Mouse (Mus musculus) heart, adult 2 months (tissue): ENCODE measurements around the gene Slk. TPM values are rescaled to one million over a fixed set of nuclear protein-coding genes. Genes with fewer than 3 reads are reported as not detected.

Source experiments
- DNase-seq, 2 experiments: peaks; one replicate each; pipeline ENCODE4 v3.0.0; 2021
- H3K27ac ChIP-seq: fragments of 200-600 bp; 2 replicates; pipeline ENCODE4 v1.8.1; 2022
- H3K27me3 ChIP-seq: fragments of 200-500 bp; 2 replicates; pipeline ENCODE4 v1.6.1; 2012; ENCODE audit warnings: mild to moderate bottlenecking, low read length, inconsistent platforms, mixed read lengths; ENCODE audit not compliant: control insufficient read depth, insufficient read depth
- H3K36me3 ChIP-seq: fragments of 200-500 bp; 2 replicates; pipeline ENCODE4 v1.6.1; 2012; ENCODE audit warnings: low read length, inconsistent platforms; ENCODE audit not compliant: control insufficient read depth, insufficient read depth
- H3K4me1 ChIP-seq: fragments of 200-500 bp; 2 replicates; pipeline ENCODE4 v1.6.1; 2011; ENCODE audit warnings: low read length; ENCODE audit not compliant: control insufficient read depth, insufficient read depth
- H3K4me3 ChIP-seq: fragments of 200-600 bp; 2 replicates; pipeline ENCODE4 v1.8.1; 2022
- H3K79me2 ChIP-seq: fragments of 200-500 bp; replicated peaks from 2 replicates; pipeline ENCODE4 v1.6.1; 2012; ENCODE audit warnings: mild to moderate bottlenecking, inconsistent platforms, low read length, moderate library complexity, mixed read lengths; ENCODE audit not compliant: control insufficient read depth, insufficient read depth
- H3K9ac ChIP-seq: fragments of 200-500 bp; 2 replicates; pipeline ENCODE4 v1.6.1; 2012; ENCODE audit warnings: low read depth, mild to moderate bottlenecking, control low read depth, inconsistent platforms, low read length, mixed read lengths
- CTCF ChIP-seq: fragments of 200-600 bp; IDR thresholded peaks from 2 replicates; pipeline ENCODE4 v1.8.1; 2022; ENCODE audit warnings: antibody characterized with exemption, mild to moderate bottlenecking, moderate library complexity
- EP300 ChIP-seq: fragments of 200-500 bp; IDR thresholded peaks from 2 replicates; pipeline ENCODE4 v1.6.1; 2011; ENCODE audit warnings: low read depth, low read length, control low read depth; ENCODE audit not compliant: insufficient read depth
- POLR2A ChIP-seq: fragments of 200-500 bp; IDR thresholded peaks from 2 replicates; pipeline ENCODE4 v1.6.1; 2011; ENCODE audit warnings: mild to moderate bottlenecking, low read depth, low read length, control low read depth; ENCODE audit not compliant: insufficient read depth
- WGBS: fragments of 180-500 bp; shearing (Covaris S2); methylation state at CpG from one replicate; pipeline ENCODE4 v1.1.7; 2018; 5-methylcytosine and 5-hydroxymethylcytosine counted together
- intact Hi-C: fragments of 180-260 bp; cut with DNase I; formaldehyde crosslinking; loops from one replicate; pipeline ENCODE4 v1.15.1; 2025
- polyA plus RNA-seq: library from polyadenylated mRNA; depleted of rRNA; stranded (reverse); fragments of >200 nt; gene quantifications from 2 replicates; pipeline ENCODE4 v1.2.3, GENCODE M21; 2012
- total RNA-seq, 2 experiments: library from RNA; stranded (reverse); gene quantifications; 2 replicates each; pipeline ENCODE4 v1.2.3; 2021

Gene Slk
- total and polyA plus RNA-seq, 3 experiments, result 14.4 to 95.3 (median 83.8) TPM

- DNase-seq, result no peak
- Histone ChIP-seq H3K36me3 (peaks cover 20% of the 10 kb centered on the region), H3K4me1 (peaks cover 2% of the 10 kb centered on the region), H3K9ac (no peak overlapping the region), H3K27me3 (no peaks in the 10 kb centered on the region), H3K27ac (no peak overlapping the region), H3K79me2 (0 out of 2 replicates have a peak, but pooled peaks cover 1% of the 10 kb centered on the region), H3K4me3 (no peak overlapping the region)
- TF ChIP-seq CTCF (no peak), POLR2A (no peak), EP300 (no peak)
- 43% methylated on average over 5 of the region's 5 CpGs for WGBS
- intact Hi-C loops, result no loop called here
Observed at GRCm38 (mm10) chr19:47630381-47630780, 50.9 kb downstream of the Slk start.

DNA sequence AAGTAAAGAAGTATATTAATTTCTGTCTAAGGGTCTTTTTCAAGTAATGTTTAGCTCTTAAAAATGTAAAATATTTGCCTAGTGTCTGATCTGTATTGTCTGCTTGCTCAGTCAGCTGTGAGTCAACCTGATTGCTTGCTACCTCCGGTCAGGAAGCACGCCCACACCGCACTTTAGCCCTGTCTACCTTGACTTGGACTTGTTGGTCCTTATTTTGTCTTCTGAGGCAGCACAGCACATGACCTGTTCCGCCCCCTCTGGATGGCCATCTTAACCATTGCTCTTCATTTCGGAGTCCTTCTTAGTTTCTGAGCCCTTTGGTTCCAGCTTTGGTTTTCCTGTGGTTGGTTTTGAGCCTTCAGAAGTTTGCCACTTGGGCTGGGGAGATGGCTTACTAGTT lies 52.3 kb downstream of the Slk start:
- H3K79me2 ChIP-seq, result 0 out of 2 replicates have a peak, but pooled peaks cover 1% of the 10 kb centered on the region
- intact Hi-C loops, result no loop called here
- H3K36me3 ChIP-seq, result peaks cover 14% of the 10 kb centered on the region
- peaks cover 2% of the 10 kb centered on the region for H3K4me1 ChIP-seq
- no peaks in the 10 kb centered on the region for H3K27me3 ChIP-seq
- H3K27ac ChIP-seq, result no peak overlapping the region
- no peak for DNase-seq
- no peak overlapping the region for H3K9ac ChIP-seq
- no peak for TF ChIP-seq POLR2A
- TF ChIP-seq CTCF, result no peak
- no peak for TF ChIP-seq EP300
- 95% methylated on average over 5 of the region's 5 CpGs for WGBS
- H3K4me3 ChIP-seq, result no peak overlapping the region

GRCm38 (mm10) chr19:47635380-47635779 lies 55.9 kb downstream of the Slk start:
- H3K4me1 ChIP-seq, result no peaks in the 10 kb centered on the region; the same call in 1 of the 2 replicates
- TF ChIP-seq POLR2A, result no peak
- TF ChIP-seq CTCF, result no peak
- no peak for TF ChIP-seq EP300
- 93% methylated on average over 4 of the region's 4 CpGs for WGBS
- no peak for DNase-seq
- no peak overlapping the region for H3K9ac ChIP-seq
- peaks cover 11% of the 10 kb centered on the region for H3K36me3 ChIP-seq
- H3K27ac ChIP-seq, result no peak overlapping the region
- H3K79me2 ChIP-seq, result no peaks in the 10 kb centered on the region
- no peak overlapping the region for H3K4me3 ChIP-seq
- intact Hi-C loops, result no loop called here
- no peaks in the 10 kb centered on the region for H3K27me3 ChIP-seq

DNA sequence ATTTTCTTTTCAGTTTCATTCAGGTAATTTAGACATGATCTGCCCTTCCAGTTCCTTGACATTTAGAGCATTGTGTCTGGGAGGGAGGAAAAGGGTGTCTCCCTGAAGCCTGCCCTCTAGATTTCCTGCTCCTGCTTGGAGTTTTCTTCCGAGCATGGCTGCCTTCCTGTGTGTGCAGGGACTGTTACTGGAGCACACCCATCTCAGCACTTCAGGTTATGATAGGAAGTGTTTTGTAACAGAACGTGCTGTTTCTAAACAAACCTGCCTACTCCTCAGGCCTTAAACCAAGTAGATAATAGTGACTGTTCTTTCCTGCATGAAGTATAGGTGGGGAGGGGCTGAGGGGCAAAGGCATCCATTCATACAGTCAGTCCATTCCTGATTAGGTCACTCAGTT lies 64.4 kb downstream of the Slk start:
- no peak for DNase-seq
- Histone ChIP-seq H3K4me3 (no peak overlapping the region), H3K79me2 (peaks cover 3% of the 10 kb centered on the region; the same call in 1 of the 2 replicates), H3K27me3 (no peaks in the 10 kb centered on the region), H3K27ac (no peak overlapping the region; the same call in none of the 2 replicates), H3K9ac (no peak overlapping the region), H3K36me3 (peaks cover 25% of the 10 kb centered on the region), H3K4me1 (peaks cover 11% of the 10 kb centered on the region)
- 30% methylated on average over 2 of the region's 2 CpGs for WGBS
- intact Hi-C loops, result no loop called here
- TF ChIP-seq CTCF, result no peak

DNA sequence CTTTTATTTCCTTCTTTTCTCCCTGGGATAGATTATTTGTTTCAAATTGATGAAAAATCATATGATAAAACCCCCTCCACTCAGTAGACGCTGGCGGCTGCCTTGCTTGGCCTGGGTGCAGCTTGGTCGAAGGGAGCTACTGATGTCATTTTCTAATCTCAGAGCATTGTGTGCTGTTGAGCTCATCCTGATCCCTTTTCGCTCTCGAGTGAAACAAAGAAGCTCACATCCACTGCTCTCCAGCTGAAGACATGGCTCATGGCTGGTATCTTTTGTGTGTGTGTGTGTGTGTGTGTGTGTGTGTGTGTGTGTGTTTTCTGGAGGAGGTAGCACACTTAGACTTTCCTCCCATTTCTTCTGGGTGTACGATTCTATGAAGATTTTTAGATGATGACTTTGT lies 66.1 kb downstream of the Slk start:
- Histone ChIP-seq H3K36me3 (peaks cover 16% of the 10 kb centered on the region), H3K4me1 (peaks cover 10% of the 10 kb centered on the region), H3K27me3 (no peaks in the 10 kb centered on the region), H3K27ac (peak overlapping the region; percentile 45), H3K79me2 (peaks cover 3% of the 10 kb centered on the region; the same call in 1 of the 2 replicates), H3K4me3 (no peak overlapping the region), H3K9ac (no peak overlapping the region)
- 14% methylated on average over 6 of the region's 6 CpGs for WGBS
- TF ChIP-seq POLR2A (no peak), CTCF (no peak), EP300 (no peak)
- intact Hi-C loops, result no loop called here
- peak in 1 of 2 experiments; percentile 45 for DNase-seq

- WGBS, result 73% methylated on average over 6 of the region's 6 CpGs
- Histone ChIP-seq H3K27me3 (no peaks in the 10 kb centered on the region), H3K9ac (no peak overlapping the region), H3K27ac (no peak overlapping the region; the same call in 1 of the 2 replicates), H3K36me3 (peaks cover 8% of the 10 kb centered on the region), H3K4me3 (no peak overlapping the region), H3K4me1 (peaks cover 11% of the 10 kb centered on the region), H3K79me2 (no peaks in the 10 kb centered on the region)
- no peak for TF ChIP-seq CTCF
- no peak for TF ChIP-seq POLR2A
- DNase-seq, result no peak
- intact Hi-C loops, result no loop called here
Observed at GRCm38 (mm10) chr19:47646508-47647120, 67.1 kb downstream of the Slk start.
